Mouse (Mus musculus) CH12.LX (cell line): Measurements from ENCODE around the gene LTO1. TPM values are rescaled to one million over a fixed set of nuclear protein-coding genes. Genes with fewer than 3 reads are reported as not detected.

Experiments
- DNase-seq: peaks from one replicate; pipeline ENCODE4 v3.0.0-alpha.2; 2013; ENCODE audit errors: extremely low read depth
- H3K27ac ChIP-seq: 2 replicates; pipeline ENCODE4 v1.5.1; 2012; ENCODE audit warnings: low read depth, mild to moderate bottlenecking, control low read depth, moderate library complexity; ENCODE audit not compliant: insufficient read depth
- H3K27me3 ChIP-seq: replicated peaks from 2 replicates; pipeline ENCODE3; 2012; ENCODE audit warnings: inconsistent platforms
- H3K36me3 ChIP-seq, 2 experiments: replicated peaks in 1 of 2; 2 replicates each; pipeline versions ENCODE3 to v1.6.1; 2012; ENCODE audit warnings: inconsistent platforms in 1 of 2, low read length in 1 of 2, mild to moderate bottlenecking in 1 of 2, mixed read lengths in 1 of 2, moderate library complexity in 1 of 2; ENCODE audit not compliant: control insufficient read depth in 1 of 2, insufficient read depth in 1 of 2
- H3K4me1 ChIP-seq, 2 experiments: 2 replicates each; pipeline ENCODE4 v1.6.1; 2012; ENCODE audit warnings: inconsistent platforms in 1 of 2, moderate library complexity in 1 of 2; ENCODE audit not compliant: insufficient read depth in 2 of 2, control insufficient read depth in 1 of 2
- H3K4me2 ChIP-seq: 2 replicates; pipeline ENCODE4 v1.6.1; 2012; ENCODE audit warnings: low read depth, mild to moderate bottlenecking, control low read depth; ENCODE audit not compliant: poor library complexity, insufficient read depth, severe bottlenecking
- H3K4me3 ChIP-seq, 3 experiments: fragments of 150-350 bp in 1 of 3; sonication (generic) in 1 of 3; replicated peaks in 1 of 3; 2 replicates each; pipeline versions ENCODE3 to v1.5.1; 2011 to 2012; ENCODE audit warnings: low read depth in 2 of 3, low read length in 2 of 3, mild to moderate bottlenecking in 2 of 3, moderate library complexity in 2 of 3, control low read depth in 1 of 3, improper control_type of control experiment in 1 of 3, inconsistent platforms in 1 of 3, mixed read lengths in 1 of 3; ENCODE audit not compliant: poor library complexity in 1 of 3
- H3K79me2 ChIP-seq: replicated peaks from 2 replicates; pipeline ENCODE4 v1.6.1; 2012; ENCODE audit warnings: mild to moderate bottlenecking, moderate library complexity; ENCODE audit not compliant: control insufficient read depth, poor library complexity, insufficient read depth, severe bottlenecking; ENCODE audit errors: extremely low read depth
- H3K9ac ChIP-seq: 2 replicates; pipeline ENCODE4 v1.6.1; 2012; ENCODE audit warnings: low read depth, mild to moderate bottlenecking, control low read depth, moderate library complexity; ENCODE audit not compliant: insufficient read depth
- H3K9me3 ChIP-seq: replicated peaks from 2 replicates; pipeline ENCODE3; 2012; ENCODE audit warnings: low read length, inconsistent platforms, mixed read lengths
- BHLHE40 ChIP-seq: IDR thresholded peaks from 2 replicates; pipeline ENCODE4 v1.6.1; 2011; ENCODE audit warnings: mild to moderate bottlenecking, low read depth, low read length, improper control_type of control experiment
- CHD1 ChIP-seq: IDR thresholded peaks from 2 replicates; pipeline ENCODE4 v1.6.1; 2012; ENCODE audit warnings: low read depth, low read length, improper control_type of control experiment, inconsistent platforms
- CHD2 ChIP-seq: IDR thresholded peaks from 2 replicates; pipeline ENCODE4 v1.6.1; 2011; ENCODE audit warnings: low read length, improper control_type of control experiment
- CTCF ChIP-seq, 2 experiments: IDR thresholded peaks in 1 of 2; conservative IDR thresholded peaks in 1 of 2; 2 replicates each; pipeline ENCODE4 v1.5.1; 2011 to 2012; ENCODE audit warnings: low read depth in 2 of 2, low read length in 2 of 2, improper control_type of control experiment in 1 of 2, inconsistent platforms in 1 of 2, mild to moderate bottlenecking in 1 of 2, moderate library complexity in 1 of 2
- E2F4 ChIP-seq: IDR thresholded peaks from 2 replicates; pipeline ENCODE4 v1.6.1; 2011; ENCODE audit warnings: low read depth, low read length, improper control_type of control experiment; ENCODE audit not compliant: insufficient replicate concordance
- ELF1 ChIP-seq: IDR thresholded peaks from 2 replicates; pipeline ENCODE4 v1.6.1; 2014; ENCODE audit warnings: low read depth, mild to moderate bottlenecking, inconsistent platforms, low read length, improper control_type of control experiment
- EP300 ChIP-seq: IDR thresholded peaks from 2 replicates; pipeline ENCODE4 v1.6.1; 2011; ENCODE audit warnings: low read length, improper control_type of control experiment
- ETS1 ChIP-seq: conservative IDR thresholded peaks from 2 replicates; pipeline ENCODE4 v1.6.1; 2012; ENCODE audit warnings: low read depth, mild to moderate bottlenecking, inconsistent platforms, low read length, improper control_type of control experiment, moderate library complexity
- GABPA ChIP-seq: IDR thresholded peaks from 2 replicates; pipeline ENCODE4 v1.6.1; 2012; ENCODE audit warnings: low read depth, low read length, improper control_type of control experiment, inconsistent platforms; ENCODE audit not compliant: insufficient replicate concordance
- HCFC1 ChIP-seq: IDR thresholded peaks from 2 replicates; pipeline ENCODE4 v1.6.1; 2012; ENCODE audit warnings: low read depth, mild to moderate bottlenecking, inconsistent platforms, low read length, improper control_type of control experiment
- IRF4 ChIP-seq: IDR thresholded peaks from 2 replicates; pipeline ENCODE4 v1.6.1; 2014; ENCODE audit warnings: low read depth, mild to moderate bottlenecking, inconsistent platforms, low read length, improper control_type of control experiment
- JUN ChIP-seq: IDR thresholded peaks from 2 replicates; pipeline ENCODE4 v1.6.1; 2011; ENCODE audit warnings: low read depth, mild to moderate bottlenecking, low read length, improper control_type of control experiment, moderate library complexity; ENCODE audit not compliant: insufficient read depth
- JUND ChIP-seq: conservative IDR thresholded peaks from 2 replicates; pipeline ENCODE4 v1.6.1; 2011; ENCODE audit warnings: low read depth, low read length, improper control_type of control experiment
- KAT2A ChIP-seq: IDR thresholded peaks from 2 replicates; pipeline ENCODE4 v1.6.1; 2012; ENCODE audit warnings: low read length, improper control_type of control experiment, inconsistent platforms; ENCODE audit not compliant: insufficient replicate concordance
- MAFK ChIP-seq: IDR thresholded peaks from 2 replicates; pipeline ENCODE4 v1.6.1; 2011; ENCODE audit warnings: low read length, improper control_type of control experiment; ENCODE audit not compliant: insufficient replicate concordance
- MAX ChIP-seq: IDR thresholded peaks from 2 replicates; pipeline ENCODE4 v1.6.1; 2011; ENCODE audit warnings: low read length, improper control_type of control experiment
- MAZ ChIP-seq: IDR thresholded peaks from 2 replicates; pipeline ENCODE4 v1.6.1; 2012; ENCODE audit warnings: low read depth, mild to moderate bottlenecking, inconsistent platforms, low read length, improper control_type of control experiment, moderate library complexity
- MEF2A ChIP-seq: IDR thresholded peaks from 2 replicates; pipeline ENCODE4 v1.6.1; 2014; ENCODE audit warnings: low read depth, mild to moderate bottlenecking, inconsistent platforms, low read length, improper control_type of control experiment, borderline replicate concordance
- MXI1 ChIP-seq: IDR thresholded peaks from 2 replicates; pipeline ENCODE4 v1.6.1; 2011; ENCODE audit warnings: mild to moderate bottlenecking, low read depth, low read length, improper control_type of control experiment
- MYC ChIP-seq: IDR thresholded peaks from 2 replicates; pipeline ENCODE4 v1.6.1; 2011; ENCODE audit warnings: low read depth, mild to moderate bottlenecking, improper control_type of control experiment, low read length
- NELFE ChIP-seq: IDR thresholded peaks from 2 replicates; pipeline ENCODE4 v1.6.1; 2011; ENCODE audit warnings: low read depth, low read length, improper control_type of control experiment
- NRF1 ChIP-seq: IDR thresholded peaks from 2 replicates; pipeline ENCODE4 v1.6.1; 2014; ENCODE audit warnings: low read depth, mild to moderate bottlenecking, inconsistent platforms, low read length, improper control_type of control experiment, moderate library complexity
- PAX5 ChIP-seq: IDR thresholded peaks from 2 replicates; pipeline ENCODE4 v1.6.1; 2012; ENCODE audit warnings: low read length, inconsistent platforms, mixed read lengths
- POLR2A ChIP-seq: IDR thresholded peaks from 2 replicates; pipeline ENCODE4 v1.6.1; 2011; ENCODE audit warnings: low read depth, mild to moderate bottlenecking, improper control_type of control experiment, low read length
- POLR2AphosphoS2 ChIP-seq: IDR thresholded peaks from 2 replicates; pipeline ENCODE4 v1.6.1; 2011; ENCODE audit warnings: low read depth, low read length, improper control_type of control experiment
- RAD21 ChIP-seq: IDR thresholded peaks from 2 replicates; pipeline ENCODE4 v1.6.1; 2011; ENCODE audit warnings: low read depth, mild to moderate bottlenecking, low read length, improper control_type of control experiment, moderate library complexity
- RCOR1 ChIP-seq: conservative IDR thresholded peaks from 2 replicates; pipeline ENCODE4 v1.6.1; 2012; ENCODE audit warnings: low read depth, mild to moderate bottlenecking, inconsistent platforms, low read length, improper control_type of control experiment
- SIN3A ChIP-seq: IDR thresholded peaks from 2 replicates; pipeline ENCODE4 v1.6.1; 2012; ENCODE audit warnings: low read length, improper control_type of control experiment, inconsistent platforms
- SMC3 ChIP-seq: IDR thresholded peaks from 2 replicates; pipeline ENCODE4 v1.6.1; 2011; ENCODE audit warnings: low read depth, low read length, improper control_type of control experiment
- TBP ChIP-seq: conservative IDR thresholded peaks from 2 replicates; pipeline ENCODE4 v1.6.1; 2011; ENCODE audit warnings: low read depth, low read length, improper control_type of control experiment
- TCF12 ChIP-seq: IDR thresholded peaks from 2 replicates; pipeline ENCODE4 v1.6.1; 2014; ENCODE audit warnings: low read depth, mild to moderate bottlenecking, inconsistent platforms, low read length, improper control_type of control experiment
- UBTF ChIP-seq: IDR thresholded peaks from 2 replicates; pipeline ENCODE4 v1.6.1; 2012; ENCODE audit warnings: low read depth, mild to moderate bottlenecking, inconsistent platforms, low read length, improper control_type of control experiment, moderate library complexity
- USF1 ChIP-seq: IDR thresholded peaks from 2 replicates; pipeline ENCODE4 v1.6.1; 2014; ENCODE audit warnings: low read depth, mild to moderate bottlenecking, inconsistent platforms, low read length, improper control_type of control experiment
- USF2 ChIP-seq: conservative IDR thresholded peaks from 2 replicates; pipeline ENCODE4 v1.6.1; 2011; ENCODE audit warnings: low read depth, low read length, improper control_type of control experiment
- ZC3H11A ChIP-seq: IDR thresholded peaks from 2 replicates; pipeline ENCODE4 v1.6.1; 2012; ENCODE audit warnings: low read depth, mild to moderate bottlenecking, inconsistent platforms, low read length, improper control_type of control experiment
- ZKSCAN1 ChIP-seq: IDR thresholded peaks from 2 replicates; pipeline ENCODE4 v1.6.1; 2012; ENCODE audit warnings: low read depth, inconsistent platforms, low read length, improper control_type of control experiment, borderline replicate concordance
- ZMIZ1 ChIP-seq: IDR thresholded peaks from 2 replicates; pipeline ENCODE4 v1.6.1; 2012; ENCODE audit warnings: low read depth, mild to moderate bottlenecking, inconsistent platforms, low read length, improper control_type of control experiment
- ZNF384 ChIP-seq: IDR thresholded peaks from 2 replicates; pipeline ENCODE4 v1.6.1; 2012; ENCODE audit warnings: low read depth, low read length, improper control_type of control experiment, inconsistent platforms
- dilution Hi-C: fragments of 300-500 bp; cut with MboI; formaldehyde crosslinking; loops from 2 replicates; pipeline ENCODE4 v1.14.3; 2020; ENCODE audit warnings: low sequenced_read_pairs; ENCODE audit not compliant: extremely low pct_unique_long_range_greater_than_20kb, extremely low pct_ligation_motif_present
- in situ Hi-C: fragments of 300-500 bp; cut with MboI; formaldehyde crosslinking; loops from 3 replicates; pipeline ENCODE4 v1.14.3; 2019; ENCODE audit warnings: low sequenced_read_pairs, low pct_ligation_motif_present, low pct_unique_long_range_greater_than_20kb, mixed read lengths
- polyA plus RNA-seq: library from polyadenylated mRNA; unstranded; fragments of >175 nt; gene quantifications from 2 replicates; pipeline ENCODE4 v1.2.1, GENCODE M21; 2012; ENCODE audit warnings: low read depth; ENCODE audit not compliant: insufficient read length
- total RNA-seq, 2 experiments: library from RNA; depleted of rRNA; stranded (reverse); fragments of 300-350 nt in 1 of 2; fragments of >200 nt in 1 of 2; gene quantifications; 2 replicates each; pipeline ENCODE4 v1.2.3; 2012 to 2014

The LTO1 gene
- total and polyA plus RNA-seq, 3 experiments: 4.0 to 10.7 (median 8.5) TPM

DNA sequence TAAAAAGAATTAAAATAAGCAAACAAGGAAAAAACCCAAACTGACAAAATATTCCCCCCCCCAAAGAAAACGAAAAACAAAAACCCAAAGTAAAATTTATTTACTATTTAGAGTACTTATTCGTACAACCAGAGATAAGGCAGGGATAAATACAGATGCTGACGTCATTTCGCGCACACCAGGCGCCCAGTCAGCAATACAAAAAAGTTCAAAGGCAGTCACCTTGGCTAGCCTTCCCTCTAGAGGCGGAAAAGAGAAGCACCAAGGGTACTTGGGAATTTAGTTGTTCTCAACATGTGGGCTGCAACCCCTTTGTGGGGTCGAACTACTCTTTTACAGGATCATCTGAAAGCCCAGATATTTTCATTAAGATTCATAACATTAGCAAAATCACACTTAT is 7.1 kb upstream of the LTO1 start:
- H3K36me3 ChIP-seq: no peaks in the 10 kb centered on the region
- no peak overlapping the region for H3K4me3 ChIP-seq
- H3K4me2 ChIP-seq: peak overlapping the region; percentile 82; the same call in 1 of the 2 replicates
- H3K27me3 ChIP-seq: peaks cover 84% of the 10 kb centered on the region
- dilution Hi-C loops: no loop called here
- peak; percentile 70 for DNase-seq
- no peaks in the 10 kb centered on the region for H3K79me2 ChIP-seq
- H3K9me3 ChIP-seq: peaks cover 10% of the 10 kb centered on the region
- TF ChIP-seq MAX (no peak), TBP (no peak), ZKSCAN1 (no peak), RAD21 (peak; percentile 33), GABPA (no peak), MYC (no peak), TCF12 (no peak), SMC3 (no peak), JUND (peak; percentile 86), POLR2A (no peak), PAX5 (no peak), ZC3H11A (no peak), BHLHE40 (no peak), CTCF (conservative IDR thresholded peaks at IDR 0.05 in 1 of 2, IDR thresholded peaks at IDR 0.05 in 1 of 2; ENCODE audit: low read depth in 2 of 2, low read length in 2 of 2) (peak in 1 of 2 experiments; percentile 69; a peak in 3 of 4 replicates), POLR2AphosphoS2 (no peak), IRF4 (peak; percentile 26; the same call in 1 of the 2 replicates), HCFC1 (no peak), CHD2 (no peak), USF1 (no peak), KAT2A (no peak), NRF1 (no peak), ZMIZ1 (no peak), E2F4 (no peak), MXI1 (no peak), ETS1 (peak; percentile 42; the same call in 1 of the 2 replicates), MAZ (no peak), RCOR1 (no peak), JUN (peak; percentile 88), MAFK (peak; percentile 87), USF2 (no peak), NELFE (no peak), EP300 (no peak), UBTF (no peak), ELF1 (no peak), MEF2A (peak; percentile 90), SIN3A (no peak), CHD1 (no peak), ZNF384 (peak; percentile 63)
- no peak overlapping the region for H3K9ac ChIP-seq
- H3K27ac ChIP-seq: no peak overlapping the region
- H3K4me1 ChIP-seq: peaks cover 8% of the 10 kb centered on the region in 2 experiments; a peak in 3 of 4 replicates
- in situ Hi-C loops: no loop called here
